In genomic region chr3:75164838-75165496, GRCm38 (mm10) we compare ENCODE assay signal across 7 mouse cellular contexts. TPM values are rescaled to one million over a fixed set of nuclear protein-coding genes. Genes with fewer than 3 reads are reported as not detected.
DNase-seq lines count a peak whose midpoint lies in the region; ATAC-seq and TF ChIP-seq lines count a peak whose summit lies in the region.

Gene Zbbx (minus strand): TSS chr3:75165034.

- TF ChIP-seq CTCF in E14TG2a.4 (conservative IDR thresholded peaks at IDR 0.05; ENCODE audit: low read length): peak; percentile 37

- 18% methylated on average over 20 of the region's 20 CpGs for WGBS in liver, embryonic 11.5 days
- WGBS in stomach, embryonic 16.5 days: 12% methylated on average over 20 of the region's 20 CpGs

- no peak within 1 kb of the TSS for H3K9ac ChIP-seq in liver, embryonic 11.5 days (ENCODE audit: low read depth, low read length)
- H3K9ac ChIP-seq in stomach, embryonic 16.5 days (ENCODE audit: low read length): no peak within 1 kb of the TSS

- no peaks in the 10 kb centered on the region for H3K4me1 ChIP-seq in E14TG2a.4 (replicated peaks; ENCODE audit: low read depth, low read length)
- no peaks in the 10 kb centered on the region for H3K4me1 ChIP-seq in liver, embryonic 11.5 days (replicated peaks; ENCODE audit: control insufficient read depth, insufficient read depth, low read length)
- no peaks in the 10 kb centered on the region for H3K4me1 ChIP-seq in stomach, embryonic 16.5 days (ENCODE audit: control insufficient read depth, insufficient read depth, low read length)

- peak; percentile 68 for ATAC-seq in liver, embryonic 11.5 days (replicated peaks; ENCODE audit: low FRiP score)
- ATAC-seq in stomach, embryonic 16.5 days (ENCODE audit: insufficient read depth, low FRiP score): peak; percentile 73; the same call in 1 of the 2 replicates

- H3K36me3 ChIP-seq in E14TG2a.4 (ENCODE audit: insufficient read depth, low read length): no peaks in the 10 kb centered on the region
- no peaks in the 10 kb centered on the region for H3K36me3 ChIP-seq in liver, embryonic 11.5 days (ENCODE audit: control insufficient read depth, insufficient read depth, low read length)
- no peaks in the 10 kb centered on the region for H3K36me3 ChIP-seq in stomach, embryonic 16.5 days (ENCODE audit: control insufficient read depth, insufficient read depth, low read length)

- 0 out of 2 replicates have a peak, but pooled peaks cover 2% of the 10 kb centered on the region for H3K27me3 ChIP-seq in E14TG2a.4 (ENCODE audit: insufficient read depth, low read length)
- no peaks in the 10 kb centered on the region for H3K27me3 ChIP-seq in liver, embryonic 11.5 days (replicated peaks; ENCODE audit: control insufficient read depth, insufficient read depth, low read length)
- H3K27me3 ChIP-seq in stomach, embryonic 16.5 days (ENCODE audit: control insufficient read depth, insufficient read depth, low read length): no peaks in the 10 kb centered on the region

- H3K27ac ChIP-seq in liver, embryonic 11.5 days (ENCODE audit: low read depth, low read length): no peak within 1 kb of the TSS
- H3K27ac ChIP-seq in stomach, embryonic 16.5 days (ENCODE audit: low read length): no peak within 1 kb of the TSS

- peak within 1 kb of the TSS; percentile 66 for H3K4me3 ChIP-seq in E14TG2a.4 (replicated peaks; ENCODE audit: low read length)
- H3K4me3 ChIP-seq in liver, embryonic 11.5 days (ENCODE audit: low read depth, low read length): peak within 1 kb of the TSS; percentile 15; the same call in 1 of the 2 replicates
- H3K4me3 ChIP-seq in stomach, embryonic 16.5 days (replicated peaks; ENCODE audit: low read length): peak within 1 kb of the TSS; percentile 24

- no peaks in the 10 kb centered on the region for H3K9me3 ChIP-seq in E14TG2a.4 (ENCODE audit: low read length)
- no peaks in the 10 kb centered on the region for H3K9me3 ChIP-seq in liver, embryonic 11.5 days (ENCODE audit: control insufficient read depth, low read length)
- no peaks in the 10 kb centered on the region for H3K9me3 ChIP-seq in stomach, embryonic 16.5 days (replicated peaks; ENCODE audit: control insufficient read depth, low read length)

- peak; percentile 51 for DNase-seq in brain, embryonic 18.5 days (ENCODE audit: low read depth, low spot score)
- peak; percentile 41 to 70 for DNase-seq in frontal cortex, postnatal 10 days (ENCODE audit: low spot score in 2 of 2)
- peak; percentile 7 for DNase-seq in kidney, postnatal 14 days
- DNase-seq in liver, embryonic 11.5 days (ENCODE audit: low spot score): peak; percentile 35
- peak; percentile 11 to 48 for DNase-seq in natural killer cell, adult 2 months (ENCODE audit: low spot score in 2 of 2)

- peak within 1 kb of the TSS; percentile 47 for H3K4me2 ChIP-seq in liver, embryonic 11.5 days
- H3K4me2 ChIP-seq in stomach, embryonic 16.5 days (ENCODE audit: low read depth, low read length): peak within 1 kb of the TSS; percentile 47

RNA-seq across cellular contexts. Expression of gene Zbbx, which starts in this region (rescaled TPM):
- polyA plus RNA-seq in liver, embryonic 11.5 days (2014; fragmentation: Nextera tagmentation; extraction: Ambion mirVana): not detected in 2 replicates
- 0.10 and 0.11 TPM in 2 replicates for polyA plus RNA-seq in stomach, embryonic 16.5 days (2015; fragmentation: Nextera tagmentation; extraction: Ambion mirVana)

Comparison
In these comparisons a context has a peak if more than half of its experiments do, and no peak if none do; other contexts are left out.
1. Peak in DNase-seq, ATAC-seq, H3K4me3 ChIP-seq and H3K4me2 ChIP-seq in liver, embryonic 11.5 days; RNA of the gene not detected or under 1 TPM.
2. Peak in ATAC-seq, H3K4me3 ChIP-seq and H3K4me2 ChIP-seq in stomach, embryonic 16.5 days; RNA of the gene not detected or under 1 TPM.
3. H3K4me3 ChIP-seq: peak in every context shown above with its lines; median percentile 66 in E14TG2a.4; 24 in stomach, embryonic 16.5 days; 15 in liver, embryonic 11.5 days.